Mouse (Mus musculus) liver, embryonic 14.5 days (tissue): Measurements from ENCODE around the gene Aire. TPM values are rescaled to one million over a fixed set of nuclear protein-coding genes. Genes with fewer than 3 reads are reported as not detected.

Experiments
- ATAC-seq: fragments of 200-750 bp; cut with Nextera tagmentation; 2 replicates; pipeline ENCODE4 v1.8.0; 2017; ENCODE audit warnings: moderate number of reproducible peaks, mild to moderate bottlenecking, moderate library complexity; ENCODE audit not compliant: insufficient read depth
- DNase-seq, 3 experiments: peaks; one replicate each; pipeline ENCODE4 v3.0.0-alpha.2; 2012 to 2013; ENCODE audit warnings: low read depth in 3 of 3, low spot score in 3 of 3
- H3K27ac ChIP-seq: fragments of 300-500 bp; sonication (generic); 2 replicates; pipeline ENCODE4 v1.5.1; 2014; ENCODE audit warnings: moderate library complexity, mild to moderate bottlenecking, control low read depth, inconsistent platforms
- H3K27me3 ChIP-seq: fragments of 300-500 bp; sonication (generic); 2 replicates; pipeline ENCODE4 v1.6.1; 2014; ENCODE audit warnings: mild to moderate bottlenecking, low read length, moderate library complexity; ENCODE audit not compliant: control insufficient read depth, insufficient read depth
- H3K36me3 ChIP-seq: fragments of 300-500 bp; sonication (generic); replicated peaks from 2 replicates; pipeline ENCODE4 v1.6.1; 2014; ENCODE audit warnings: low read depth; ENCODE audit not compliant: control insufficient read depth, insufficient read depth
- H3K4me1 ChIP-seq, 2 experiments: fragments of 200-500 bp in 1 of 2; fragments of 300-500 bp in 1 of 2; sonication (generic) in 1 of 2; replicated peaks; 2 replicates each; pipeline ENCODE4 v1.6.1; 2012 to 2014; ENCODE audit warnings: antibody characterized with exemption in 1 of 2, inconsistent platforms in 1 of 2, low read length in 1 of 2; ENCODE audit not compliant: control insufficient read depth in 2 of 2, insufficient read depth in 2 of 2
- H3K4me2 ChIP-seq: fragments of 300-500 bp; sonication (generic); 2 replicates; pipeline ENCODE4 v1.6.1; 2014; ENCODE audit warnings: low read depth, mild to moderate bottlenecking, control low read depth, moderate library complexity
- H3K4me3 ChIP-seq, 2 experiments: fragments of 200-500 bp in 1 of 2; fragments of 300-500 bp in 1 of 2; sonication (generic) in 1 of 2; 2 replicates each; pipeline ENCODE4 v1.5.1; 2012 to 2014; ENCODE audit warnings: low read depth in 2 of 2, low read length in 2 of 2, mild to moderate bottlenecking in 2 of 2, control low read depth in 1 of 2, inconsistent platforms in 1 of 2, moderate library complexity in 1 of 2; ENCODE audit not compliant: insufficient read depth in 1 of 2
- H3K9ac ChIP-seq: fragments of 300-500 bp; sonication (generic); replicated peaks from 2 replicates; pipeline ENCODE4 v1.6.1; 2014; ENCODE audit warnings: mild to moderate bottlenecking, control low read depth, moderate library complexity
- H3K9me3 ChIP-seq: fragments of 300-500 bp; sonication (generic); 2 replicates; pipeline ENCODE4 v1.6.1; 2016; ENCODE audit warnings: low read length, mixed read lengths; ENCODE audit not compliant: control insufficient read depth
- CTCF ChIP-seq: IDR thresholded peaks from 2 replicates; pipeline ENCODE4 v1.5.1; 2016; ENCODE audit warnings: antibody characterized with exemption, low read depth, control low read depth
- EP300 ChIP-seq: IDR thresholded peaks from 2 replicates; pipeline ENCODE4 v1.6.1; 2016; ENCODE audit warnings: antibody characterized with exemption, low read depth
- WGBS: fragments of 180-500 bp; shearing (Covaris S2); extraction: QIAGEN DNeasy Blood & Tissue Kit; methylation state at CpG from one replicate; pipeline ENCODE4 v1.1.7; 2014; ENCODE audit not compliant: insufficient replicate concordance; 5-methylcytosine and 5-hydroxymethylcytosine counted together
- polyA plus RNA-seq, 2 experiments: library from polyadenylated mRNA; depleted of rRNA in 1 of 2; stranded (reverse) in 1 of 2; unstranded in 1 of 2; fragments of >200 nt; fragmentation: Nextera tagmentation in 1 of 2; extraction: Ambion mirVana in 1 of 2; gene quantifications; 2 replicates each; pipeline versions ENCODE4 v1.2.1 to v1.2.3; 2012 to 2014

The Aire gene
- polyA plus RNA-seq, 2 experiments: not detected

- peaks cover 52 to 57% of the 10 kb centered on the region in 2 experiments for H3K4me1 ChIP-seq
These were observed 37.5 kb downstream of the Aire start for GRCm38 (mm10) chr10:78005791-78006438.

DNA sequence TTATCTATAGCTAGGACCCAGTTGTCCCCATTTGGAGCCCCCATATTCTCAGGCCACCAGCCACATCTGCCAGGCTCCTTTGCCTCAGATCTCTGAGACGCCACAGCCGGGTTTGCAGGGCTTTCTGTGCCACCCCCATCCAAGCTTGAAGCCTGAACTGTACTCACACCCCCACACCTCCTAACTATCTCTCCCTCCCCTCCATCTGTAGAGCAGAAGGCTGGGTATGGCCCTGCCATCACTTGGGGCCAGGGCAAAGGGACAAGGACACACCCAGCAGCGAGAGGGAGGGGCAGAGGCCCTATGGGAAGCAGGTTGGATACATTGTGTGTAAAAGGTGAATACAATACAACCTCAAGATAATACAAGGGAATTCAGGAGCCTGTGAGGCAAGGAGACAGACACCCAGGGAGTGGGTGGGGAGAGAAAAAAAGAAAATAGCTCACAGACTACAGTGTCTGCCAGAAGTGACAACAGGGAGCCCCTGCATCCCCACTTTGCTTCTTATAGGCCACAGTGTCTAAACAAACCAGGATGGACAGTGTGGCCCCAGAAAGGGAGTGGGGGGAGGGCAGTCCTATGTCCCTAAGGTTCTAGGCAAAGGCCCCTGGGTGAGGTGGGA is 38.8 kb downstream of the Aire start:
- H3K9me3 ChIP-seq: no peaks in the 10 kb centered on the region
- peak overlapping the region; percentile 82 for H3K27ac ChIP-seq
- TF ChIP-seq CTCF (no peak), EP300 (no peak)
- peak; percentile 50 to 56 (median 52) for DNase-seq
- peak overlapping the region; percentile 98 for H3K4me2 ChIP-seq
- H3K9ac ChIP-seq: peak overlapping the region; percentile 65
- peak; percentile 60 for ATAC-seq
- peaks cover 39% of the 10 kb centered on the region for H3K36me3 ChIP-seq
- no peaks in the 10 kb centered on the region for H3K27me3 ChIP-seq
- peak overlapping the region; percentile 23 to 40 for H3K4me3 ChIP-seq
- H3K4me1 ChIP-seq: peaks cover 48 to 51% of the 10 kb centered on the region in 2 experiments
- WGBS: 33% methylated on average over 3 of the region's 3 CpGs

More at GRCm38 (mm10) chr10:78005791-78006438, 37.5 kb downstream of the Aire start:
- no peak for DNase-seq
- H3K27me3 ChIP-seq: no peaks in the 10 kb centered on the region
- H3K4me3 ChIP-seq: 0 out of 4 replicates have a peak overlapping the region, but pooled peaks have one; percentile 2 to 8
- 81% methylated on average over 4 of the region's 4 CpGs for WGBS
- H3K36me3 ChIP-seq: peaks cover 26% of the 10 kb centered on the region
- no peaks in the 10 kb centered on the region for H3K9me3 ChIP-seq
- peak overlapping the region; percentile 98 for H3K4me2 ChIP-seq
- H3K27ac ChIP-seq: peak overlapping the region; percentile 82
- no peak for ATAC-seq
- H3K9ac ChIP-seq: peak overlapping the region; percentile 32; the same call in 1 of the 2 replicates
- TF ChIP-seq CTCF (no peak), EP300 (no peak)

DNA sequence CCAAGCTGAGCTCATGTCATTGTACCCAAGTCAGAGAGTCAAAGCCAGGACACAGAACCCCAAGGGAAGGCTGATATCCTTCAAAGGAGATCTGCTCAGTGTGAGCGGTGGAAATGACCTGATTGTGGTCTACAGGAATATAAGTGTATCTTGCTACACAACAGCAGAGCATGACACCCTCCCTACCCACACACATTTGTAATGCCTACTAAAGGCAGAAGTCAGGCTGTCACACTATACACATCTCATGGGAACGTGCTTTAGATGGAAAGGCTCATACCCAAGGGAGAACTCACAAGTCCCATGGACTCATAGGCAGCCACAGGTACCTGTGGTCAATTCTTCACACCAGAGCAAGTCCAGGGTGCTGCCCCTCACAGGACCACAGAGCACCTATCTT is 41.1 kb downstream of the Aire start:
- H3K9ac ChIP-seq: no peak overlapping the region
- 81% methylated on average over 2 of the region's 2 CpGs for WGBS

GRCm38 (mm10) chr10:78001796-78002195 is 41.6 kb downstream of the Aire start:
- no peaks in the 10 kb centered on the region for H3K27me3 ChIP-seq
- peaks cover 60% of the 10 kb centered on the region for H3K36me3 ChIP-seq
- no peak for TF ChIP-seq EP300
- TF ChIP-seq CTCF: no peak
- no peak overlapping the region for H3K9ac ChIP-seq
- ATAC-seq (no peak), DNase-seq (no peak)
- peaks cover 28 to 29% of the 10 kb centered on the region in 2 experiments for H3K4me1 ChIP-seq
- H3K9me3 ChIP-seq: no peaks in the 10 kb centered on the region
- H3K4me3 ChIP-seq: no peak overlapping the region
- WGBS: 84% methylated on average over 11 of the region's 11 CpGs
- no peak overlapping the region for H3K27ac ChIP-seq
- H3K4me2 ChIP-seq: no peak overlapping the region

More for the DNA sequence above, 41.1 kb downstream of the Aire start:
- TF ChIP-seq CTCF: no peak
- no peak for TF ChIP-seq EP300
- DNase-seq (no peak), ATAC-seq (no peak)
- Histone ChIP-seq H3K4me1 (peaks cover 33 to 34% of the 10 kb centered on the region in 2 experiments), H3K9me3 (no peaks in the 10 kb centered on the region), H3K4me2 (no peak overlapping the region), H3K27me3 (no peaks in the 10 kb centered on the region), H3K27ac (no peak overlapping the region), H3K36me3 (peaks cover 60% of the 10 kb centered on the region), H3K4me3 (no peak overlapping the region)

GRCm38 (mm10) chr10:78000200-78000599 is 43.2 kb downstream of the Aire start:
- DNase-seq (no peak), ATAC-seq (no peak)
- Histone ChIP-seq H3K27ac (no peak overlapping the region), H3K9ac (no peak overlapping the region), H3K36me3 (peaks cover 74% of the 10 kb centered on the region), H3K4me3 (no peak overlapping the region), H3K27me3 (no peaks in the 10 kb centered on the region), H3K4me2 (no peak overlapping the region), H3K4me1 (peaks cover 13% of the 10 kb centered on the region in 2 experiments), H3K9me3 (no peaks in the 10 kb centered on the region)
- WGBS: 81% methylated on average over 5 of the region's 5 CpGs
- TF ChIP-seq CTCF (no peak), EP300 (no peak)
